Mouse (Mus musculus) midbrain, embryonic 11.5 days (tissue): ENCODE results near the gene Gmppa. TPM values are rescaled to one million over a fixed set of nuclear protein-coding genes. Genes with fewer than 3 reads are reported as not detected.

Experiments used
- ATAC-seq: fragments of 200-750 bp; cut with Nextera tagmentation; 2 replicates; pipeline ENCODE4 v1.8.0; 2017; ENCODE audit warnings: moderate TSS enrichment, moderate library complexity; ENCODE audit not compliant: low FRiP score
- DNase-seq: peaks from one replicate; pipeline ENCODE4 v3.0.0; 2015; ENCODE audit warnings: low spot score; ENCODE audit errors: missing footprints
- H3K27ac ChIP-seq: fragments of 300-500 bp; sonication (generic); 2 replicates; pipeline ENCODE4 v1.5.1; 2014; ENCODE audit warnings: low read depth, low read length
- H3K27me3 ChIP-seq: fragments of 300-500 bp; sonication (generic); 2 replicates; pipeline ENCODE4 v1.6.1; 2014; ENCODE audit warnings: mild to moderate bottlenecking, low read length, moderate library complexity, mixed read lengths; ENCODE audit not compliant: control insufficient read depth, insufficient read depth
- H3K36me3 ChIP-seq: fragments of 300-500 bp; sonication (generic); 2 replicates; pipeline ENCODE4 v1.6.1; 2014; ENCODE audit warnings: mild to moderate bottlenecking, low read length, moderate library complexity, mixed read lengths; ENCODE audit not compliant: control insufficient read depth, insufficient read depth
- H3K4me1 ChIP-seq: fragments of 300-500 bp; sonication (generic); 2 replicates; pipeline ENCODE4 v1.6.1; 2014; ENCODE audit warnings: low read length; ENCODE audit not compliant: control insufficient read depth, insufficient read depth
- H3K4me2 ChIP-seq: fragments of 300-500 bp; sonication (generic); 2 replicates; pipeline ENCODE4 v1.6.1; 2014; ENCODE audit warnings: mild to moderate bottlenecking, moderate library complexity
- H3K4me3 ChIP-seq: fragments of 300-500 bp; sonication (generic); 2 replicates; pipeline ENCODE4 v1.5.1; 2014; ENCODE audit warnings: low read depth, low read length
- H3K9ac ChIP-seq: fragments of 300-500 bp; sonication (generic); 2 replicates; pipeline ENCODE4 v1.6.1; 2014; ENCODE audit warnings: low read length
- H3K9me3 ChIP-seq: fragments of 300-500 bp; sonication (generic); 2 replicates; pipeline ENCODE4 v1.6.1; 2016; ENCODE audit warnings: low read length; ENCODE audit not compliant: control insufficient read depth
- WGBS: fragments of 180-500 bp; shearing (Covaris S2); extraction: QIAGEN DNeasy Blood & Tissue Kit; methylation state at CpG from one replicate; pipeline ENCODE4 v1.1.7; 2014; 5-methylcytosine and 5-hydroxymethylcytosine counted together
- polyA plus RNA-seq: library from polyadenylated mRNA; unstranded; fragments of >200 nt; fragmentation: Nextera tagmentation; extraction: Ambion mirVana; gene quantifications from 2 replicates; pipeline ENCODE4 v1.2.1, GENCODE M21; 2014

The Gmppa gene
- polyA plus RNA-seq, 1 experiment from 2014 or later = 56.1 TPM

DNA sequence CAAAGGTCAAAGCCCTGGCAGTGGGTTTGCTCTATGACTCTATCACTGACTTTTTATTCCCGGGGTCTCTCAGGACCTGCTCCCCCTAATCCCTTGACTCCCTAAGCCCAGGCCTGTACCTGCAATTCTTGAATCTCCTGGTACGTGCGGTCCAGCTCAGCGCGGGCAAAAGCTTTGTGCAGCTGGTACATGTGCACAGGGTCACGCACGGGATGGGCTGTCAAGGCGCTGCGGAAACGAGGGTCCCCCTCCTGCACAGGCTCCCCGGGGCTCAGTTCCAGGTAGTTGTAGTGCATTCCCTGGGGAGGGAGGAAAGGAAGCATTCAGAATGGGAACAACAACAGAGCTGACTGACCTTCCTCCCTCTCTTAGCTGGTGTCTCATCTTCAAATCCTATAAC, 40.7 kb downstream of the Gmppa start:
- Histone ChIP-seq H3K4me2 (no peak overlapping the region), H3K9me3 (no peaks in the 10 kb centered on the region), H3K4me1 (peaks cover 22% of the 10 kb centered on the region), H3K27me3 (no peaks in the 10 kb centered on the region; the same call in 1 of the 2 replicates), H3K36me3 (peaks cover 27% of the 10 kb centered on the region; the same call in 1 of the 2 replicates), H3K4me3 (no peak overlapping the region), H3K27ac (no peak overlapping the region), H3K9ac (no peak overlapping the region)
- DNase-seq = no peak
- no peak for ATAC-seq
- 93% methylated on average over 11 of the region's 11 CpGs for WGBS

DNA sequence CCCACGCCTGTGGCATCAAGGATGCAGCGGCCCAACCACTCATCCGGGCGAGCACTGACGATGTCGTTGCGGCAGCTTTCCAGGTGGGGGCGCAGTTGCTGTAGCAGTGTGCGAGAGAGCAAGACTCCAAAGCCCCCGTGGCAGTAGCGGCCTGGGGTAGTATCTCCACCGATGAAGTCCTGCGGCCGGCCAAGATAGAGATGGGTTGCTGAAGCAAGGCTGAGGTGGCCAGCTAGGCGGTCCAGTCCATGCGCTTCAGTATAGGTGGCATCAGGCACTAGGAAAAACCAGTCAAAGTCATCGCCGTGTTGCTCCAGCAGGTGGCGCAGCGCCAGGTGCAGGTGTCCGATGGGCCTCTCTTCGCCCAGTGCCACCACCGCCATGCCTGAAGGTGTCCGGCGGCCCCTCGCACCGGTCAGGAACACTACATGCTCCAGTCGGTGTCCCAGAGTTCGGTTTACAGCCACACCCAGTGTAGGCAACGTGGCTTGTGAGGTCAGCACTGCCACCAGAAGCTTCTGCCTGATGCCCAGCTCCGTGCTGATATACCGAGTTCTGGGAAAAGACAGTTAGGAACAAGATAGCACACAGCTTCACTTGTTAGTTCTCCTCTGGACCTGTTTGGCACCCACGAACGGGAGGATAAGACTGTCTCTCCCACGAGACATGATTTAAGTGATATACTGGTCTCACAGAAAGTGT, 41.7 kb downstream of the Gmppa start:
- peak; percentile 5; the same call in 1 of the 2 replicates for ATAC-seq
- peak overlapping the region; percentile 62 for H3K4me3 ChIP-seq
- H3K36me3 ChIP-seq = peaks cover 25% of the 10 kb centered on the region; the same call in 1 of the 2 replicates
- H3K9me3 ChIP-seq = no peaks in the 10 kb centered on the region
- peaks cover 22% of the 10 kb centered on the region for H3K4me1 ChIP-seq
- H3K9ac ChIP-seq = no peak overlapping the region
- 13% methylated on average over 35 of the region's 35 CpGs for WGBS
- peaks cover 5% of the 10 kb centered on the region; the same call in 1 of the 2 replicates for H3K27me3 ChIP-seq
- peak; percentile 99 for DNase-seq
- H3K27ac ChIP-seq = no peak overlapping the region
- peak overlapping the region; percentile 80 for H3K4me2 ChIP-seq

DNA sequence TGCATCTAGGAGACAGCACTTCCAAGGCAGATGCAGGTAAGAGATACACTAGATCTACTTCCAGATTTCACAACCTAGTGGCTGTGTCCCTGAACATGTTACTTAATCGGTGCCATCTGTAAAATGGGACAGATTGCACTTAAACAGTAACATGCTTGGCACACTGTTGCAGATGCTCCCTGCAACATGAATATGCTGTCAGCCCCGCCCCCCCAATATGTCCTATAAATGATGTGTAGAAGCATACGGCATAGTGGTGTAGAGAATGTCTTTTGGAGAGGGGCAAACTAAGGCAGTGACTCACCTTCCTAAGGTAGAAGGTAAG, 42.2 kb downstream of the Gmppa start:
- DNase-seq = no peak
- Histone ChIP-seq H3K36me3 (peaks cover 22% of the 10 kb centered on the region; the same call in 1 of the 2 replicates), H3K27me3 (peaks cover 9% of the 10 kb centered on the region; the same call in 1 of the 2 replicates), H3K27ac (no peak overlapping the region), H3K9me3 (no peaks in the 10 kb centered on the region), H3K4me2 (peak overlapping the region; percentile 80), H3K4me1 (peaks cover 22% of the 10 kb centered on the region), H3K9ac (no peak overlapping the region; the same call in 1 of the 2 replicates), H3K4me3 (peak overlapping the region; percentile 62)
- 56% methylated on average over 3 of the region's 3 CpGs for WGBS
- ATAC-seq = no peak

DNA sequence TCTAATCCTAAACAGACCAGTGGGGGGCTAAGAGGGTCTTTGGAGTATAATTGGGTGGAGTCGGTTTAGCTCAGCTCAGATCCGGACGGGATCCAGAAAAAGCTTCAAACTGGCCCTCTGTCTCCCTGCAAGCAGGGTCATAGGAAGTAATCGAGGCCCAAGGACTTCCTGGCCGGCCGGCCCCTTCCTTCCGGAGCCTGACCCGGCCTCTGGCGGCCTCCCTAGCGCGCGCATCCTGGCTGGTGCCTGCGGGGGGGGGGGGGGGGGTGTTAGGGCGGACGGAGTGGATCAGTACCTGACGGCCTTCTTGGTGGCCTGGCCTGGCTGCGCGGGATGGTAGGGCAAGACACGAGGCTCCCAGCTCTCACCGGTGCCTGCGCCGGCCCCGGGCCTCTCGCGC, 42.8 kb downstream of the Gmppa start:
- peaks cover 9% of the 10 kb centered on the region; the same call in 1 of the 2 replicates for H3K27me3 ChIP-seq
- DNase-seq = peak; percentile 88
- peaks cover 20% of the 10 kb centered on the region; the same call in 1 of the 2 replicates for H3K36me3 ChIP-seq
- no peaks in the 10 kb centered on the region for H3K9me3 ChIP-seq
- H3K27ac ChIP-seq = peak overlapping the region; percentile 25; the same call in 1 of the 2 replicates
- ATAC-seq = no peak
- peaks cover 22% of the 10 kb centered on the region for H3K4me1 ChIP-seq
- WGBS = 0% methylated on average over 14 of the region's 25 CpGs
- H3K9ac ChIP-seq = peak overlapping the region; percentile 79
- H3K4me3 ChIP-seq = peak overlapping the region; percentile 62
- H3K4me2 ChIP-seq = peak overlapping the region; percentile 80

DNA sequence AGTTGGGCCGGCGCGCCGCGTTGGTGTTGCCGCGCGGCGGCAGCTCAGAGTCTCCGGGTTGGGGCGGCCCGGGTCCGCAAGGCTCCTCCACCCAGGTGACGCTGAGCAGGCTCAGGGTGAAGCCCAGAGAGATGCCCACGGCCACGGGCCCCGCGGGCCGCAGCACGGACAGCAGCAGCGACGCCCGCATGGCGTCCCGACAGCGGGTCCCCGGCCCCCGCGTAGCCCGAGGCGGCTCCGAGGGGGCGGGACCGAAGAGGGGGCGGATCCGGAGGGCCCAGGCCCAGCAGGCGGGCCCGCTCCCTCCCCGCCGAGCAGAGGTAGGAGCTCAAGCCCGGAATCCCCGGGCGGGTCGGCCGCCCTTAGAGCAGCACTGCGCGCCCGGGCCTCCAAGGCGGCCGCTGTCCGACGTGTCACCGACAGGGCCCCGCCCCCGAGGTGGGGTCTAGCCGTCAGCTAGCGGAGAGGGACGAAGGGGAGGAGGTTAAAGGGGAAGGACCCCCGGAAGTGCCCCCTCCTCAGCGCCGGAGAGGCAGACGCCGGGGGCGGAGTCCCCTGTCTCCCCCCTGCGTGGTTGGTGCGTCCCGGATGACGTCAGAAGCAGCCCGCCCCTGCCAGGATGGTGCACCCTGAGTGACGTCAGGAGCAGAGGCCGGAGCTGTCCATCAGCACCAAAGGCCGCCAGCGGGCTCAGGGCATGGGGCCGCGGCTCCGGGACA, 43.3 kb downstream of the Gmppa start, which contains the start of the genes Chpf and Tmem198:
Gene Chpf, minus strand, starts transcription at position 392 of the 719 bp plus-strand sequence.
Gene Tmem198, plus strand, starts transcription at position 617 of the 719 bp plus-strand sequence.
- peak; percentile 93 for ATAC-seq
- Histone ChIP-seq H3K9ac (peak within 1 kb of the TSS; percentile 79), H3K4me2 (peak within 1 kb of the TSS; percentile 80), H3K36me3 (peaks cover 20% of the 10 kb centered on the region; the same call in 1 of the 2 replicates), H3K4me3 (peak within 1 kb of the TSS; percentile 62), H3K4me1 (peaks cover 22% of the 10 kb centered on the region), H3K27ac (peak within 1 kb of the TSS; percentile 25; the same call in 1 of the 2 replicates), H3K9me3 (no peaks in the 10 kb centered on the region), H3K27me3 (peaks cover 9% of the 10 kb centered on the region; the same call in 1 of the 2 replicates)
- 0% methylated on average over 49 of the region's 76 CpGs for WGBS
- peak; percentile 100 for DNase-seq

DNA sequence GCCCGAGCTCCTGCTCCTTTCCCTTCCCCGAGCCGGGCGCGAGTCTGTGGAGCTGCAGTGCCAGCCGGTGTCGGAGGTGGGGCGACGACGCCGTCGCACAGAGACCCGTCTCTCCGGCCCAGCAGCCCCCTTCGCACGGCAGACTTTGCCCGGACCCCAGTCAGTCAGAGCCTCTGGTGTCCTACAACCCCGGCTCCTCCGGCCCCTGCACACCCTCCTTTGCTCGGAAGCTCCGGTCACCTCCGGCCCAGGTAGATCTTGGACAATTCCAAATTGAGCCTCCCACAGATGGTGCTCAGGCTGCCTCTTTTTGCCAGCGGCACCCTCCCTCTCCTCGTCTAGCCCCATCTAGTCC, 43.9 kb downstream of the Gmppa start:
- 1% methylated on average over 15 of the region's 24 CpGs for WGBS
- Histone ChIP-seq H3K4me3 (peak overlapping the region; percentile 62), H3K27me3 (peaks cover 13% of the 10 kb centered on the region; the same call in 1 of the 2 replicates), H3K27ac (no peak overlapping the region; the same call in 1 of the 2 replicates), H3K36me3 (peaks cover 18% of the 10 kb centered on the region; the same call in 1 of the 2 replicates), H3K4me2 (peak overlapping the region; percentile 80), H3K9ac (peak overlapping the region; percentile 69), H3K4me1 (peaks cover 22% of the 10 kb centered on the region), H3K9me3 (no peaks in the 10 kb centered on the region)
- ATAC-seq (peak; percentile 60), DNase-seq (no peak)

DNA sequence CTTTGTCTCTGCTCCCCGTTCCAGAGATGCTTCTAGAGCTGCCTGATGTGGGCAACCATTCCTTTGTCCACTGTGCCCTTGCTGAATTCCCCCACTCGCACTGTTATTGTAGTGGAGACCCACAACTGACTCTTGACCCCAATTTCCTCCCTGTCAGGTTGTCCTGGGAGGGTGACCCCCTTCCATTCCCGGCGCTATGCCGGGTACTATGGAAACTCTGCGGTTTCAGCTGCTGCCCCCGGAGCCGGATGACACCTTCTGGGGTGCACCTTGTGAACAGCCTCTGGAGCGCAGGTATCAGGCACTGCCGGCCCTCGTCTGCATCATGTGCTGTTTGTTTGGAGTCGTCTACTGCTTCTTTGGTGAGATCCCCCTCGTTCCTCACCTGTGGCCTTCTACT, 44.3 kb downstream of the Gmppa start:
- Histone ChIP-seq H3K4me3 (peak overlapping the region; percentile 62), H3K4me2 (peak overlapping the region; percentile 80), H3K4me1 (peaks cover 22% of the 10 kb centered on the region), H3K27me3 (peaks cover 17% of the 10 kb centered on the region; the same call in 1 of the 2 replicates), H3K9me3 (no peaks in the 10 kb centered on the region), H3K36me3 (peaks cover 14% of the 10 kb centered on the region; the same call in 1 of the 2 replicates), H3K27ac (no peak overlapping the region; the same call in 1 of the 2 replicates), H3K9ac (peak overlapping the region; percentile 69)
- WGBS = 15% methylated on average over 13 of the region's 13 CpGs
- no peak for DNase-seq
- no peak for ATAC-seq

DNA sequence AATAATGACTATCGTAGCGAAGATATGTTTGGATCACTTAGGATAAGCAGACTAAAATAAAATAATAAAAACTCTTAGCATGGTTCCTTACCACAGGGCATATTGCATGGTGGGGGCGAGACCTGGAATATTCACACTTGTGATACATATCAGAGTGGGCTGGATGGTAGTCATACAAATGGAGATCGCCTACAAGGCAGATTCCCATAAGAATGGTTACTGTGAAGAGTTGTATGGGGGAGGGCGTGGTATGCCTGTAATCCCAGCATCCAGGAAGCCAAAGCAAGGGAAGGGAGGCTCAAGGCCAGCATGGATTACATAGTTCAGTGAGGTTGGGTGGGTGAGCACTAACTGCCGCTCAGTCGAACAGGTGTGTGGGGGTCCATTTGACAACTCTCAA, 45.0 kb downstream of the Gmppa start:
- ATAC-seq = no peak
- no peak overlapping the region for H3K27ac ChIP-seq

More for the DNA sequence above, 45.0 kb downstream of the Gmppa start:
- DNase-seq = no peak
- Histone ChIP-seq H3K9ac (no peak overlapping the region), H3K4me2 (peak overlapping the region; percentile 80), H3K27me3 (peaks cover 24% of the 10 kb centered on the region), H3K36me3 (peaks cover 8% of the 10 kb centered on the region; the same call in 1 of the 2 replicates), H3K9me3 (no peaks in the 10 kb centered on the region), H3K4me1 (peaks cover 22% of the 10 kb centered on the region), H3K4me3 (0 out of 2 replicates have a peak overlapping the region, but pooled peaks have one; percentile 62)
- 86% methylated on average over 7 of the region's 7 CpGs for WGBS
